Mouse (Mus musculus) ovary, postnatal 36 days (tissue): ENCODE results near the gene Wwox.

Experiments
- DNase-seq: peaks from one replicate; pipeline ENCODE4 v3.0.0; 2022; ENCODE audit warnings: low spot score, mixed read lengths

Wwox gene

DNA sequence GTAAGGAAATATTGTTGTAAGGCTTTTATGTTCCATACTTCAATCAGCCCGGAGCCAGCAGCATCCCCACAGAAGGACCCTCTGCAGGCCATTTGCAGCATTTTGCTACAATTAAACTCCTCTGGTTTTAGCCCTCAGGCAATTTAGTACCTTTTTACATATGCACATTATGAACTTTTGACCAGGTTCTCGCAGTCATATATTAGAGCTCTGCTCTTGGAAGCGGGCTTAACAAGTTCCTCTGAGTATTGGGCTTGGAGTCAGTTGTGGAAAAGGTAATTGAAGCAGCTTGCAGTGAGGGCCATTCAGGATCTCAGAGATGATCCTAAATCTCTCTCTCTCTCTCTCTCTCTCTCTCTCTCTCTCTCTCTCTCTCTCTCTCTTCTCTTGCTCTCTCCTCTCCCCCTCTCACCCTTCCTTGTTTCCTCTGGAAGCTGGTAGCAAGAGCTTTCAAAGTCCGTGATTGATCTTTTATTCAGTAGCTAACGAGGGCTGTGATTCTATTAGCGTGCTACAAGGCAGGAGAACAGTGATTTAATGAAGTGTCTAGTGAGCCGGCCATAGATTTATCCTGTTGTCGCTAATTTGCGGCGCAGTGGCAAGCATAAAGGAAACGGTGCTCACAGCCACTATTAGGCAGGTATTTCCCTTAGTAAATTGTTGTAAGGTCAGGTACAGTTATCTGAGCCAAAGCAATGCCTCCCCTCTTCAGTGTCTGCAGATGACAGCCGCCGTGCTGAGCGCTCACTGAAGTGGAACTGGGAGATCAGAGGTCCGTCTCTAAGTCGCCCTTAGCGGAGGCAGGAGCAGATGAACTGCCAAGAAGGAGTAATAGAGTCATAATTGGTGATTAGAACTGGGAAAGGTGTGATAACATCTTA lies 292.0 kb downstream of the Wwox start:
- DNase-seq, result no peak

DNA sequence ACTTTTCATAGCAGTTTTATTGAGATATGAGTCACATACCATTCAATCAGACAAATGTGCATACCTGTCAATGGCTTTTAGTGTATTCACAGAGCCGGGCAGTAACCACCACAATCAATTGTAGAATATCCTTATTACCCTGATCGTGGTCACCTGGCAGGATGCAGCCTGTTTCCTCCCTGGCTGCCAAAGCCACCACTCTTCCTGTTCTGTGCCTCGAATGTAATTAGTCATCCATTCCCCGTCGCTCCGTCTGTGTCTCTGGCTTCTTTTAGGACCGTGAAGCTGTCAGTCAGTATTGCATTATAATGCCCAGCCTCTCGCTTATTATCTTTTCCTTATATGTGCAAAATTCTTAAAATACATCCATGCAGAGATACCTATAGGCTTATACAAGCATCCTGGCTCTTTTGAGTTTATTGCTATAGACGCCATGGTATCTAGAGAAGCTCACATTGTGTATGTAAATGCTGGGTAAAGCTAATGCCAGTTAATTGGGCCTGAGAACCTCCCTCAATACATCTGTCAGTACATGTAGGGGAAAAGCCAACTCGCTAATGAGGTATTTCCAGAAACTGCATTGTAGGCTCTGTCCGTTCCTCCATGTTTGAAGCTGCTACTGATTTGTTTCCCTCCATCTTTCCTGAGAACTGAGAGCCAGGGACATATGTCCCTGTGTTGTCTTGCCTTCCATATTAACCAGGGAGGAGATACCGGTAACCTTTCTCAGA lies 303.9 kb downstream of the Wwox start:
- DNase-seq, result no peak

DNA sequence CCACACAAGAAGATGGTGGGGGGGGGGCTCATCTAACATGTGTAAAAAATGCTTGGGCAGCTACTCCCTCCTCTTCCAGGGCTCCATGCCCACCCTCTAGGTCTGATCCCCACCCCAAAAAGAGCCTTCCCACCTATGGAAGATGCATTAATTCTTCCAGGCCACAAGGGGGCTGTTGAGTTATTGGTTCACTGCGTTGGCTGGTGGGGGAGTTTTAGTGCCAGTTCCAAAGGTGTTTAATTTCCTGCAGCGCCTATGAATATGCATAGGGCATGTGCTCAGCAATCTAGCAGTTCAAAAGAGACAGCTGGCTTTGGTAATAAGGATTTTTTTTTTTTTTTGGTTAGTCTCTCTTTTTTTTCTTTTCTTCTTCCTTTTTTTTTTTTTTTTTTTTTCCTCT lies 306.9 kb downstream of the Wwox start:
- no peak for DNase-seq

GRCm38 (mm10) chr8:114751376-114752135 lies 312.1 kb downstream of the Wwox start:
- no peak for DNase-seq

- no peak for DNase-seq
Observed at GRCm38 (mm10) chr8:114759621-114760020, 320.2 kb downstream of the Wwox start.

- no peak for DNase-seq
Observed at GRCm38 (mm10) chr8:114768536-114768935, 329.1 kb downstream of the Wwox start.

DNA sequence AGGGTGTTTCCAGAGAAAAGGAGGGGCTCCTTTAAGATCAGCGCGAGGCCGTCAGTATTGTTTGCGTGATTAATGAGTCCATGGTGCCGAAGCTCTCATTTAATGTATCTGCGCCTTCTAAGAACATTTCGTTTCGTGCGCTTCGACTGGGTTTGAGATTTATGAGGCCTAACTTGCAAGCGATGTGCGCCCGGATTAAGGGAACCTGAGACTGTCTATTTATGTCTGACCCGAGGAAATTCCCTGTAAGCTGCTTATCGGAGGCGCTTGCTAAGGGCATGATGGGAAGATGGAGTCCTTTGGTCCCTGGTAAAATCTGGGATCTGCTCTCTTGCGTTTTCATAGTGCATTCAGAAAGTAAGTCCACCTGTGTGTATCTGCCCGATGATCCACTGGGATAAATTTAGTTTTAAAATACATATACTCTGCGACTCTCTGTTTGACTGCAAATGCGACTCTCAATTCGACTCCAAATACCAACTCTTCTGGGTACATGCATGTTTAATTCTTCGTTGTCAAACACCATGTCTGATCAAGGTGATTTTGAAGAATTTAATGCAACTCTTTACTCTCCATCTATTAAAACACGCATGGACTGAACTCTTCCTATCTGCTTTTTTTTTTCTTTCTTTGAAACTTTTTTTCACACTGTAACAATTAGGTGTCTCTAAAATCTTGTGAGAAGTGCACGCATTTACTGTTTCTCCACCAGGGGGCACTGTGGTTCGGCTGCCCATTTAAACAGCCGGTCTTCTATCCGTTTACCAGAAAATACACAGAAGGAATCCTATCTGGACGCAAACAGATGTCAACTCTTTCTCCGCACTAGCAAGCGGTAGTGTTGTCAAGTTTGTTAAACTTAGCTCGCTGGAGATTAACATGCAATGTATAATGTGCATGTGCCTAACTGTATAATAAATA lies 331.7 kb downstream of the Wwox start:
- DNase-seq, result peak; percentile 71

DNA sequence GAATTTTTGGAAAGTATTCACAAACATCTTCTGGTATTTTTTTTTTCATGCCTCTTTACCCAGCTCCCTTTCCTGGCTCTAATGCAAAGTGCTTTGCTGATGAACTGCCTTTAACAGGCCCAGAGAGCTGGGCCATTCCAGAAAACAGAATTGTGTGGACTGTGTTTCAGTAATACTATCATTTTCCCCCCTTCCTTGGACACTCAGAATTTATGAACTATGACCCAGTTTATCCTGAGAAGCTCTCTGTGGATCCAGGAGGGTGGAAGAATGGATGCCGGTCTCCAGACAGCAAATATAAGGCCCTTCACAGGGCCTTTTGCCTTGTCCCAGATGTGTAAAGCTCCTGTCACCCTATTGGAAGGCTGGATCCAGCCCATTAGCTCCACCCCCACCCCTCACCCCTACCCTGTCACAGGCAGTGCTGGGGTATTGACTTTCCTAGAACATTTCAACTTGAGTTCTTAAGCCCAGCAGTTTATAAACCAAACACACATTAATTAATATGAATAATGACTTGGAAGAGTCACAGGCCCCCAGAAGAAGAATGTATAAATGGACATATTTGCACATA lies 332.9 kb downstream of the Wwox start:
- no peak for DNase-seq

DNA sequence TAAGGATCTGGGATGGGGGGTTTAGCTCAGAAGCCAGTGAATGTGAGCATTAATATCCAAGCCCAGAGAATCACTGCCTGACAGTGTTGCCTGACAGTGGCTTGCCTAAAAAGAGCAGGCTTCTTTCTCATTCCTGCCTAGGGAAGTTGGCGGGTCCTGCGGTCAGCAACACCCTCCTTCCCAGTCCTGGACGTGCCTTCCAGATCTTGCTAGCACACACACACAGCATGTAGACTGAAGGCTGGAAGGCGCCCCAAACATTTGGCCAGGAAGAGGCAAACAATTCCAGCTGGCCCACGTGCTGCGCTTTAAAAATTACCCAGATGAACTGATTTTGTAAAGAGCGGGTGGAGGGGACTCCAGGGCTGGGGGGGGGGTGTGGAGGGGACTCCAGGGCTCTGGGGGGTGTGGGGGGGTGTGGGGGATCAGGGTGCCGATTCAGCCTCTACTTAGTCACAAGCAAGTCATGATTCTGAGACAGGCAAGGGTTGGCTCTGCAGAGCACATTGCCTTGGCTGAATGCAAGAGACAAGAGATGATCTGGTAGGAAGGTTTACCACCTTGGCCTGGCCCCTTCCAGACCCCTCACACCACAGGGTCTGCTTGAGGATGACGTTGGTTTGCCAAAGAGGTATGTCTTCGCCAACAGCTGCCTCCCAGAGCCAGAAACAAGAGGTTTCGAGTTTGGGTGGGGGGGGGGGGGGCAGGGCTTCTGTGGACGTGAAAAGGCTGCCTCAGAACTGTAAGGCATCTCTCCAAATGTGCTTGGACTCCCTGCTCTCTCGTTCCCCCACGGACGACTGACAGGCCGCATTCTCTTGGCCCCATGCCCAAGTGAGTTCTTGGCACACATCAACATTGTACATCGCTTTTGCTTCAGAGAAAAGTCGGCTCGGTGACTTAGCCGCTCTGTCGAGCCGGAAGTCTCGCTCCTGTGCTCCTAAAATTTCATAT lies 334.3 kb downstream of the Wwox start:
- peak; percentile 67 for DNase-seq

DNA sequence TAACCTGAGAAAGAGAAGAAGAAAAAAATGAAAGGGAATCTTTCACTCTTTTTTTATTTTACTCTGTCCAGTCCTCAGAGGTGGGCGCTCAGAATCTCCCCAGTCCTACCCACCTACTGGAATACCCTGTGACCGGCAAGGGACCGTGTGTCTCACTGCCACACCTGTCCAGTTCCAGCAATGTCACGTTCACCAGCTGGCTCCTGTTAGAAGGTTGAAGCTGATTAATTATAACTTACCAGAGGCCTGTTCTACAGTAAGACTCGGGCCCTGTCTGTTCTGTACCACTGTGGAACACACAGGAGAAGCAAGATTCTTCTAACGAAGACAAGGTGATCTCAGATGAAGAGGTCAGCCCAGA lies 334.9 kb downstream of the Wwox start:
- no peak for DNase-seq

DNA sequence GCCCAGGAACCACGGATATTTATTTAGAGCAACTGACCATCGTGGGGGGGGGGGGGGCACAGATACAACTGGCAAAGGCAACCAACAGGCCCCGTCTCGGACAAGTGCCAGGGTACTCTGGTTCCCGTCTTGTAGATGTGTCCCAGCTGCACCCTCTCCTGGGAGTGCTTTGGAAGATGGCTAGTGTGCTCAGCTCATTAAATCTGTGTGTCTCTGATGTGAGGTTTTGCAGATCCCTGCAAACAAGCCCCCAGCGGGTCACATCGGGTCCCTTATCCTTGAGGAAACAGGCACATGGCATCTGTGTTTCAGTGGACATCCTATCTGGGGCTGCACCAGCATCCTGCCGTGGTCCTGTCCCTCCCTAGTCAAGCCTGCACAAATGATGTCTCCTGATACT lies 336.1 kb downstream of the Wwox start:
- DNase-seq, result no peak

DNA sequence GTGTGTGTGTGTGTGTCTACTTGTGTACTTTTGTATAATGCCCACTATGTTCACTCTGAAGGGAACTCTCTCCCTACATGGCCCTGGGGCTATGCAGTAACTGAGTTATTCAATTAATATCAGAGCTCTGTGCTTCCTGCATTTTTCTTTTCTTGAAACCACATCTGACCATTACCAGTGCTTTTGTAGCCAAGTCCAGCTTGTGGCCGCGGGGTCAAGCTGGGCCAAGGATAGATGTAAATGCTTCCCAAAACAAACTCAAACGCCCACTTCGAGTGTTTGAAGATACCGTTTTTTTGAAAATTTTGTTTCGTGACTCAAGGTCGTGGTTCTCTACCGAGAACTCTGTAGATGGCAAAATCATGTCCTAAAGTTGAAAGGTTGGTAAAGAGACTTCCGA lies 337.2 kb downstream of the Wwox start:
- no peak for DNase-seq

DNA sequence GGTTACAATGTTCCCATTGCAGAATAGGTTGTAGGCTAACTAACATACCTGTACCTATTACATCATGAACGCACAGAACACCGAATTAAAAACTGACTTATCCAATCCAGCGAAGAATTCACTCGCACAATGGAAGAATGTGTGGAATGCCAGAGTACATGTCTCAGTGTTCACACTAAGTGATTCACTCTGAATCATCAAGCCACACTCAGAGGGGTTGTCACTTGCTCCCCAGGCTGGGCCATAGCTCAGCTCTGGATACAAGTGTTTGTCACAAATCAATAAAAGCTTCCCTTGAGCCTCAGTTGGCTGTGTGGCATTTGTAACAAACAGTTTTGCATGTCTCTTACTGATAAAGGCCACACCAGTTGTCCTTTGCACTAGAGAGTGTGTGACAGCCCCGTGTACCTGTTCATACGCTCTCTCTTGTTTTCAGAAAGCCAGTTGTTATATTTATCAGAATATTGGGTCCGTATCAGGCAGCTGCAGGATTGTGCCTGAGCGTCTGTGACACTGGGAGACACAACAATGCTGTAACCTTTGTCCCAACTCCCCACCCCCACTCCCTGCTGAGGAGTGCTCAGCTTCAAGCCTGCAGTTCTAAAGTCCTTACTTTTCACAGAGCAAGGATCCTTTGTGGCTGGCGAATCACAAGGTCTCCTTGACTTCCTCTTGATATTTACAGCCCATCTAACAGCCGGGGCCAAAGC lies 338.0 kb downstream of the Wwox start:
- DNase-seq, result peak; percentile 25

DNA sequence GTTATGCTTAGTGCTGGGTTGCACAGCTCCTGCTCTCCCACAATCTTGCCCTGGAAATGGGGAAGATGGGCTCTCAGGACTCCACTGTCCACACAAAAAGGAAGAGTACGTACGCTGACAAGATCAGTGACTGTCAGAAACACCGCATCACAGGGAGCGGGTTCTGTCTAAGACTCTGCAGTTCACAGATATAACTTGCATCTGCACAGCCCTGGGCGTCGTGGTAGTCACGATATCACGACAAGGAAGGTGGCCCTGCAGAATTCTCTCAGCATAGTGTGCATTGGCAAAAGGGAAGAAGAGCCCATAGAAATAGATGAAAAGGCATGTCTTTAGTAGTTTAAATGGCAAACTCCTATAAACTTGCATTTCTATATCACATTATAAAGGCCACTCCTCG lies 339.5 kb downstream of the Wwox start:
- DNase-seq, result no peak

- DNase-seq, result no peak
Observed at GRCm38 (mm10) chr8:114783321-114783720, 343.9 kb downstream of the Wwox start.

DNA sequence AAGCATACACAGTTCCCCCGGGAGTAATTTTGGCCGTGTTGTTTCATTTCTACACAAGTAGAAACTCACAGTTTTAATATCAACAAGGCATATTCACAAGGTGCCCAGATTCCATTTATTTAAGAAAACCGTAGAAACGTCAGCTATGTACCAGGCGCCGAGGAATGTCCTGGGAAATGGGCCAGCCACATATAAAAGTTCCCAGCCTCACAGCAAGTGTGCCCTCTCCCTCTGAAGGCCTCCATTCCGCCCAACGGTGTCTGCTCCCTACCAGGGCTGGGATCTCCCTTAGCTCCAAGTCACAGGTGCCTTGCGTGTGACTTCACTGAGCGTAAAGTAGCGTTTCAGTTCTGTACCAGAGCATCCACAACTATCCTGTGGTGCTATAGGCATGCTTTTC lies 346.4 kb downstream of the Wwox start:
- no peak for DNase-seq

DNA sequence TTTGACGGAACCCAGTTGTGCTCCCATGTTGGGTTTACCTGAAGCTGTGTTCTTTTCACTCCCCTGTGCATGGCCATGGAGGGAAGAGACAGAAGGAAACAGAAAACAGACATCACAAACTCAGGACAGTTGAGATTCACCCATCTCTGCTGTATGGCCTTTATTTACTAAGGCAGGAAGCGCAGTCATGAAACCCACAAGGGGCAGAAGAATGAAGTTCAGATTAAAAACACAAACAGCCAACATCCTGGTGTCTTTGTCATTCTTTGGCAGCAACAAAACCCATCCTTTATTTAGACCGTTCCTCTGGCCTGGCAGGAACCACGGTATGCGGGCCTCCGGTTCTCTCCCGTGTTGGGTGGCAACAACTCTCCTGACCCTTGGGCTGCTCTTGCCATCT lies 350.2 kb downstream of the Wwox start:
- DNase-seq, result no peak

DNA sequence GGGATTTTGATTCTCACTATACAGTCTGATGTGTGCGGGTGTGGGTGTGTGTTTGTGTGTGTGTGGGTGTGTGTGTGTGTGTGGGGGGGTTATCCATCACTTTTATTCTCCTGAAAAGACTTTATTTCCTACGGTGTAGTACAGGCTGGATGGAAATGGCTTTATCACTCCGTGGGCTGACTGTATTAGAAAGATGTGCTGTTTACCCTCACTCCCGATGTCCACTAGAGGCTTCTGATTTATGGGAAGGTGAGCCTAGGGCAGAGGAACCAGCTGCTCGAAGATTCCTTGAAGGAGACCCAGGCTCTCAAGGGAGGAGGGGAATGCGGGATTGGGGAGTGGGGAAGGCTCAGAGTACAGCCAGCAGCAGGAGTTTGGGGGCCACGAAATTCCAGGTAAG lies 351.3 kb downstream of the Wwox start:
- DNase-seq, result no peak

DNA sequence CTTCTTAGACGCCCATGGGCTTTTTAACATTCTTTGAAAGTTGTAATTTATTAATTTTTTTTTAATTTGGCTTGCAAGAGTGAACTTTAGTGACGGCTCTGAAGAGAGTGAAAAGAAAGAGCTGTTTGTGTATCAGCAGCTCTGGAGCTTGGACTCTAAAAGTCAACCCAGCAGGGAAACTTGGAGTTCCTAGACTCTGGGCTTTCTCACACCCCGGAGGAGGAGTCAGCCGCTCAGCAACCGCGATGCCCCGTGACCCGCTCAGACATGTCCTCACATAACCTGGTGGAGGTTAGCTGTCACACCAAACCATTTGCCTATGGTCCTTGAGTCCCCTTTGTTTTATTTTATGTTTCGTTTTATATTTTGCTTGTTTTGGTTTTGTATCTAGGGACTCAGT lies 354.2 kb downstream of the Wwox start:
- DNase-seq, result no peak
